Mouse (Mus musculus): ENCODE measurements at regions not wholly inside any gene's neighbourhood (a gene's known extent, or its start where the extent isn't known, plus 50 kb on each side); places are given as distances from the start of the nearest gene placed in this dataset.

DNA sequence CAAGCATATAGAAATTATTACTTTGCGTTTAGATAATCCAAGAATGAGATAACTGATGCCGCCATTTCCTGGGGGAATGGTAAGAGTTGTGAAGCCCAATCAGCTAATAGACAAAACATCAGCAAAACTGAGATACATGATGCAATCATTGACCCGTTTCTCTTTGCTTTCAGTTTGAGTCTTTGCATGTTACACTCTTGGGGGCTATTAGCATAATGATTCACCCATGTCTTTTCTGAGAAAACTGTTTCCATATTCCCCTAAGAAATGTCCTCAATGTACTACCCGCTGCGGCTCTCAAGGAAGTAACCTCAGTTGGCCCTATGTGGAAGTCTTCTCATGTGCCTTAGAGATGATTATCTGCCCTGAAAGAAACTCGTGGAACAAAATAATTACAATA, 512.0 kb downstream of the Prdm13 start:
- TF ChIP-seq POLR2A (IDR thresholded peaks at IDR 0.05; ENCODE audit: borderline replicate concordance, insufficient read depth, low read length) (no peak), CTCF (IDR thresholded peaks at IDR 0.05; ENCODE audit: borderline replicate concordance, insufficient read depth, low read depth, low read length) (no peak)
- 72% methylated on average over 6 of the region's 6 CpGs for WGBS
- no peak for DNase-seq

DNA sequence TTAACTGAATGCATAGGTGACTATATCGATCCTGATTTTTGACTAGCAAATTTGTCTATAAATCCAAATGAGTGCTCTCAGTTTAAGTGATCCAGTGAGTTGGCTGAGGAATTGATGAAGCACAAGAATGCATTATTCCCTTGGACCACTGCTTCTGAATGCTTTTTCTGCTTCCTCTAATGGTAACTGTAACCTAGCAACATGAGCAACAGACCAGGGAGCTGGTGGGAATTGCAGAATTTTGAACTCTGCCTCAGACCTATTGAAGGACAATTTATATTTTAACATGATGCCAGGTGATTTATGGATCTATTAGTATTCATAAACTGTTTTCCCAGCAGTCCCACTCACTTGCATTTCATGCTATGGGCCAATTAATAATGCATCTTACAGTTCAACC, 512.7 kb downstream of the Prdm13 start:
- 89% methylated on average over 1 of the region's 1 CpGs for WGBS
- Histone ChIP-seq H3K4me3 (replicated peaks; ENCODE audit: insufficient read depth, low read depth, low read length) (no peak overlapping the region), H3K4me1 (ENCODE audit: control insufficient read depth, insufficient read depth, low read length) (no peaks in the 10 kb centered on the region), H3K27ac (ENCODE audit: insufficient read depth, low read length) (no peak overlapping the region), H3K27me3 (ENCODE audit: control insufficient read depth, insufficient read depth, low read length) (no peaks in the 10 kb centered on the region)
- TF ChIP-seq POLR2A (IDR thresholded peaks at IDR 0.05; ENCODE audit: borderline replicate concordance, insufficient read depth, low read length) (no peak), CTCF (IDR thresholded peaks at IDR 0.05; ENCODE audit: borderline replicate concordance, insufficient read depth, low read depth, low read length) (no peak)
- no peak for DNase-seq

More for the DNA sequence above, 512.0 kb downstream of the Prdm13 start:
- Histone ChIP-seq H3K4me1 (ENCODE audit: control insufficient read depth, insufficient read depth, low read length) (no peaks in the 10 kb centered on the region), H3K27me3 (ENCODE audit: control insufficient read depth, insufficient read depth, low read length) (no peaks in the 10 kb centered on the region), H3K4me3 (replicated peaks; ENCODE audit: insufficient read depth, low read depth, low read length) (no peak overlapping the region), H3K27ac (ENCODE audit: insufficient read depth, low read length) (no peak overlapping the region)

- Histone ChIP-seq H3K4me1 (ENCODE audit: control insufficient read depth, insufficient read depth, low read length) (no peaks in the 10 kb centered on the region), H3K27me3 (ENCODE audit: control insufficient read depth, insufficient read depth, low read length) (no peaks in the 10 kb centered on the region), H3K27ac (ENCODE audit: insufficient read depth, low read length) (no peak overlapping the region), H3K4me3 (replicated peaks; ENCODE audit: insufficient read depth, low read depth, low read length) (no peak overlapping the region)
- TF ChIP-seq POLR2A (IDR thresholded peaks at IDR 0.05; ENCODE audit: borderline replicate concordance, insufficient read depth, low read length) (no peak), CTCF (IDR thresholded peaks at IDR 0.05; ENCODE audit: borderline replicate concordance, insufficient read depth, low read depth, low read length) (no peak)
- no peak for DNase-seq
- 79% methylated on average over 3 of the region's 3 CpGs for WGBS
Observed at GRCm38 (mm10) chr4:21170734-21171133, 515.0 kb downstream of the Prdm13 start.

DNA sequence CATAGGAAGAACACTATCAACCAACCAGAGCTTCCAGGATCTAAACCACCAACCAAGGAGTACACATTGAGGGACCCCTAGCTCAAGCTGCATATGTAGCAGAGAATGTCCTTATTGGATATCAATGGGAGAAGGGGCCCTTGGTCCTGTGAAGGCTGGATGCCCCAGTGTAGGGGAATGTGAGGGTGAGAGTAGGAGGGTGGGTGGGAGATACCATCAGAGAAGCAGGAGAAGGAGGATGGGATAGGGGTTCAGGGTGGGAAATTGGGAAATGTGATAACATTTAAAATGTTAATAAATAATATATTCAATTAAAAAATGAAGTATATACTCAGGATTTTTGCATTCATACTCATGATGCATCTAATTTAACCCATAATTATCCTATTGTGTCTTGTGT, 523.6 kb downstream of the Prdm13 start:
- TF ChIP-seq POLR2A (IDR thresholded peaks at IDR 0.05; ENCODE audit: borderline replicate concordance, insufficient read depth, low read length), result no peak
- no peak for TF ChIP-seq CTCF (IDR thresholded peaks at IDR 0.05; ENCODE audit: borderline replicate concordance, insufficient read depth, low read depth, low read length)
- no peak for DNase-seq
- Histone ChIP-seq H3K27ac (ENCODE audit: insufficient read depth, low read length) (no peak overlapping the region), H3K27me3 (ENCODE audit: control insufficient read depth, insufficient read depth, low read length) (no peaks in the 10 kb centered on the region), H3K4me1 (ENCODE audit: control insufficient read depth, insufficient read depth, low read length) (no peaks in the 10 kb centered on the region), H3K4me3 (replicated peaks; ENCODE audit: insufficient read depth, low read depth, low read length) (no peak overlapping the region)

GRCm38 (mm10) chr4:21125892-21126291, 559.9 kb downstream of the Prdm13 start:
- Histone ChIP-seq H3K27me3 (ENCODE audit: control insufficient read depth, insufficient read depth, low read length) (no peaks in the 10 kb centered on the region), H3K27ac (ENCODE audit: insufficient read depth, low read length) (no peak overlapping the region), H3K4me3 (replicated peaks; ENCODE audit: insufficient read depth, low read depth, low read length) (no peak overlapping the region), H3K4me1 (ENCODE audit: control insufficient read depth, insufficient read depth, low read length) (no peaks in the 10 kb centered on the region)
- 91% methylated on average over 1 of the region's 1 CpGs for WGBS
- TF ChIP-seq POLR2A (IDR thresholded peaks at IDR 0.05; ENCODE audit: borderline replicate concordance, insufficient read depth, low read length) (no peak), CTCF (IDR thresholded peaks at IDR 0.05; ENCODE audit: borderline replicate concordance, insufficient read depth, low read depth, low read length) (no peak)
- no peak for DNase-seq

DNA sequence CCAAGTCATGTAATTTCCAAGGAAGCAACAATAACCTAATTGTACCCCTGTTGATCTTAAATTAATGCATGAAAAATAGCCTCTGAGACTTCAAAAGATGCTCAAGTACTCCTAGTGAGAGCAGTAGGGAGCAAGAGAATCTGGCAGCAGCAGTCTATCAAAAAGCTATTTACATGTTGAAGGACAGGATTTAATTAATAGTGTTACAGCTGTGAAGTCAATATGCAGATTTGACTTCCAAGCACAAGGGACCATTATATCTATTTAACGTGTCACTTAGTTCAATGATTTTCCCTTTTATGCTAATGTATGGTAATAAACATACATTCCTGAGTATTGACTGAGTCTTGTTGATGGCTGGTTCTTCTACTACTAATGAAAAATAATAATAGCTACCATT, 590.0 kb downstream of the Prdm13 start:
- DNase-seq, result no peak
- Histone ChIP-seq H3K4me3 (replicated peaks; ENCODE audit: insufficient read depth, low read depth, low read length) (no peak overlapping the region), H3K27me3 (ENCODE audit: control insufficient read depth, insufficient read depth, low read length) (no peaks in the 10 kb centered on the region), H3K4me1 (ENCODE audit: control insufficient read depth, insufficient read depth, low read length) (no peaks in the 10 kb centered on the region), H3K27ac (ENCODE audit: insufficient read depth, low read length) (no peak overlapping the region)
- TF ChIP-seq POLR2A (IDR thresholded peaks at IDR 0.05; ENCODE audit: borderline replicate concordance, insufficient read depth, low read length), result no peak
- no peak for TF ChIP-seq CTCF (IDR thresholded peaks at IDR 0.05; ENCODE audit: borderline replicate concordance, insufficient read depth, low read depth, low read length)
- WGBS, result 0% methylated on average over 1 of the region's 1 CpGs

- Histone ChIP-seq H3K4me1 (ENCODE audit: control insufficient read depth, insufficient read depth, low read length) (no peaks in the 10 kb centered on the region), H3K4me3 (replicated peaks; ENCODE audit: insufficient read depth, low read depth, low read length) (no peak overlapping the region), H3K27me3 (ENCODE audit: control insufficient read depth, insufficient read depth, low read length) (no peaks in the 10 kb centered on the region), H3K27ac (ENCODE audit: insufficient read depth, low read length) (no peak overlapping the region)
- WGBS, result 95% methylated on average over 3 of the region's 3 CpGs
- TF ChIP-seq POLR2A (IDR thresholded peaks at IDR 0.05; ENCODE audit: borderline replicate concordance, insufficient read depth, low read length) (no peak), CTCF (IDR thresholded peaks at IDR 0.05; ENCODE audit: borderline replicate concordance, insufficient read depth, low read depth, low read length) (no peak)
- no peak for DNase-seq
Observed at GRCm38 (mm10) chr4:21070198-21070785, 615.5 kb downstream of the Prdm13 start.

All from cerebellum, adult 2 months (tissue).